Mouse (Mus musculus) brown adipose tissue, adult 24 weeks (tissue): ENCODE measurements around the gene Tbc1d32. TPM values are rescaled to one million over a fixed set of nuclear protein-coding genes. Genes with fewer than 3 reads are reported as not detected.

Experiments used
- H3K27ac ChIP-seq: fragments of 200-500 bp; replicated peaks from 2 replicates; pipeline ENCODE4 v1.5.1; 2012; ENCODE audit warnings: low read depth, mild to moderate bottlenecking, low read length
- H3K4me1 ChIP-seq: fragments of 200-500 bp; 2 replicates; pipeline ENCODE4 v1.6.1; 2012; ENCODE audit warnings: low read length, mixed read lengths; ENCODE audit not compliant: control insufficient read depth, insufficient read depth, insufficient read length
- H3K4me3 ChIP-seq: fragments of 200-500 bp; 2 replicates; pipeline ENCODE4 v1.5.1; 2012; ENCODE audit warnings: low read depth, mild to moderate bottlenecking, low read length, moderate library complexity; ENCODE audit not compliant: insufficient read depth
- polyA plus RNA-seq: library from polyadenylated mRNA; stranded (reverse); fragments of >200 nt; gene quantifications from 2 replicates; pipeline ENCODE4 v1.2.4, GENCODE M21; 2012; ENCODE audit not compliant: missing spikeins, insufficient read depth, insufficient read length

Gene Tbc1d32
- polyA plus RNA-seq, 1 experiment, result 7.4 TPM

DNA sequence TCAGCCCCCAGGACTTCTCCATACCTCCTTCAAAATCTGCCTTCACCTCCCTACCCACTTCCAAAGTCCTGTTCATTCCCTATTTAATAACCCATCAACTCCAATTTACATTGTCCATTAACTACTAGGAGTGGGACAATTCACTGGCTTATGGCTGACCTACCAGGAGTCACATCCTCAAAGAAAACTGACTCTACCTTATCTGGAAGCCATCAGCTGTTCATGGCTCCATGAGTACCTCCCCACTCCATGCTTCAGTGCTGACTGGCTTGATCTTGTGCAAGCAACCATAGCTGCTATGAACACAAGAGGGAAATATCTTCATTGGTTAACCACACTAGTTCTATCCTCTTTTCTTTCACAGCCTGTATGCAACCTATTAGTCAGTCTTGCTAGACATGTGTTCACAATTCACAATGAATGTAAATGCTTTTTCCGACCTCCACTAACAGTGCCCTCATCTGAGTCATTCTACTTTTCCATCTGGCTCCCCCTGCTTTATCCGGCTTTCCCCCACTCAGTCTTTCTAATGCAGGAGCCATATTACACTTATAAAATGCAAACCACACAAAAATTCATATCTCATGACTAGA is 167.2 kb downstream of the Tbc1d32 start:
- Histone ChIP-seq H3K27ac (no peak overlapping the region), H3K4me3 (no peak overlapping the region), H3K4me1 (no peaks in the 10 kb centered on the region)

GRCm38 (mm10) chr10:56058979-56059422 is 169.5 kb downstream of the Tbc1d32 start:
- no peaks in the 10 kb centered on the region for H3K4me1 ChIP-seq
- no peak overlapping the region for H3K4me3 ChIP-seq

DNA sequence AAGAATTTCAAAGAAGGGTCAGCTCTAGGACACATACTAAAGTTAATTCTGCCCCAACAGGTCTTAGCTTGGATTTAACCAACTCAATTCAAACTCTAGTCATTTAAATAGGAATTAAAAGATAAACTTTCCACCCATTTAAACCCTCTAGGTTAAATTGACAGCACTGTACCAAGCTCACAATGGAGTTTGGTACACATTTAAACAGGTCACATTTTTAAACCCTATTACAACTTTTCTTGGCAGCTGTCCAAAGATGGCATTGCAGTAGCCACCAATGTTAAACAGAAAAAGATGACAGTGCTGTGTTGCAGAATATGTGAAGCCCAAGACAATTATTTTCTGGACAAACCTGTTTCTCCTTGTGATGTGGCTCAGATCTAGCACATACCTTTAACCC is 203.1 kb downstream of the Tbc1d32 start:
- Histone ChIP-seq H3K27ac (no peak overlapping the region), H3K4me3 (no peak overlapping the region), H3K4me1 (no peaks in the 10 kb centered on the region)

More at GRCm38 (mm10) chr10:56058979-56059422, 169.5 kb downstream of the Tbc1d32 start:
- no peak overlapping the region for H3K27ac ChIP-seq

DNA sequence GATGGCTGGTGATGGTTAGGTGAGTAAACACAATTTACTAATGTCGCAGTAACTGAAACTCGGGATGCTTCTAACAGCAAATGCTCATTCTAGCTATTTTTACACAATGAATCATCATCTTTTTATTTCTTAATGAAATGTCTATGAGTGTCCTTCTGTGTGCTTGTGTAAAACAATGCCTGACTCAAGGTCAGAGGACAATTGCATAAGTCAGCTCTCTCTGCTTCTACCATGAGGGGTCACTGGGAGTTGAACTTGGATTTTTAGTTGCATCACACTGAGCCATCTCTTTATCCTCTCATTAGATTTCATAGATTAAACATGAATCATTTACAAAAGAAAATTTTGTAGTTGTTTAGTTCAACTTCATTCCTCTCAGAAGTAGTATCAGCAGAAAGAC is 203.9 kb downstream of the Tbc1d32 start:
- H3K4me1 ChIP-seq, result no peaks in the 10 kb centered on the region
- no peak overlapping the region for H3K27ac ChIP-seq
- H3K4me3 ChIP-seq, result no peak overlapping the region

GRCm38 (mm10) chr10:55979898-55980521 is 248.5 kb downstream of the Tbc1d32 start:
- H3K4me3 ChIP-seq, result no peak overlapping the region
- no peaks in the 10 kb centered on the region for H3K4me1 ChIP-seq
- H3K27ac ChIP-seq, result no peak overlapping the region

- H3K4me1 ChIP-seq, result no peaks in the 10 kb centered on the region
- H3K27ac ChIP-seq, result no peak overlapping the region
- no peak overlapping the region for H3K4me3 ChIP-seq
Observed at GRCm38 (mm10) chr10:55978001-55978400, 250.5 kb downstream of the Tbc1d32 start.

Other genes starting within 250 kb of the Tbc1d32 start
- 0.79 and 1.4 TPM in 2 replicates for gene Msl3l2, start 121.8 kb downstream of the Tbc1d32 start, polyA plus RNA-seq
- 211 and 395 TPM in 2 replicates for gene Gja1, start 148.6 kb upstream of the Tbc1d32 start, polyA plus RNA-seq